9 mouse cellular contexts compared by ENCODE assay signal in the genomic region with DNA sequence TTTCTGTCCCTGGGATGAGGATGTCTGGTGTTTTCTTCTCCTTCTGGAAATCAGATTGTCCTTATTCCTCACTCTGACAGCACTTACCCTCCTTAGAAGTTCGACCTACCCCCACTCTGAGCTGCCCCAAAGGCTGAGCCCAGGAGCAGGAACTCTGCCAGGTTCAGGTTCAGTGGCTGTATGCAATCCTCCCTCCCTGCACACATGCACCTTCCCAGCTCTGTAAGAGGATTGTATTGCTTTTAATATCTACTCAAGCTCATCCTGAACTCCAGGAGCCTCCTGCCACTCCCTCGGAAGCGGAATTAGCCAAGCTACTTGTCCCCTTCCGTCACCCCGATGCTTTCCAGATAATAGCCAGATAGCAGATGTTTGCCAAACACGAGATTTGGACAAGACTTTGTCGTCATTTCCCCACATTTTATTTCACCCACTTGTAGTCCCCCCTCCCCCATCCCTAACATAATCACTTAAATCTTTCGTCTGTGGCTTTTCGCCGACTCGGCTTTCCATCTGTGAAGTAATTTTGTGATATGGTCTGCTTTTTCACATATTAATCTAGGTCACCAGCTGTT. TPM values are rescaled to one million over a fixed set of nuclear protein-coding genes. Genes with fewer than 3 reads are reported as not detected.
A peak's percentile ranks its signal among the peaks of the same experiment; 100 is the strongest.
DNase-seq lines count a peak whose midpoint lies in the region; ATAC-seq and TF ChIP-seq lines count a peak whose summit lies in the region.
"Had no signal": no experiment of that assay in that cellular context is flagged by ENCODE, and none has a peak within 500 bp of the region (broad histone marks: within the 10 kb centered on the region; RNA-seq: fewer than 3 reads in every experiment).

No protein-coding gene starts in this region.

- H3K36me3 ChIP-seq in hindbrain, embryonic 13.5 days: no peaks in the 10 kb centered on the region
- H3K36me3 ChIP-seq in midbrain, embryonic 11.5 days (ENCODE audit: control insufficient read depth, insufficient read depth, low read length): no peaks in the 10 kb centered on the region

- no peak overlapping the region for H3K27ac ChIP-seq in gastrocnemius, adult 2 months
- peak overlapping the region; percentile 95 for H3K27ac ChIP-seq in hindbrain, embryonic 13.5 days
- H3K27ac ChIP-seq in midbrain, embryonic 11.5 days (ENCODE audit: low read depth, low read length): no peak overlapping the region

- intact Hi-C loops in gastrocnemius, adult 2 months (cut with DNase I): no loop called here

- peak overlapping the region; percentile 29 for H3K4me3 ChIP-seq in gastrocnemius, adult 2 months
- peak overlapping the region; percentile 86 for H3K4me3 ChIP-seq in hindbrain, embryonic 13.5 days
- no peak overlapping the region for H3K4me3 ChIP-seq in midbrain, embryonic 11.5 days (ENCODE audit: low read depth, low read length)

- peak overlapping the region; percentile 74 for H3K4me2 ChIP-seq in hindbrain, embryonic 13.5 days
- peak overlapping the region; percentile 68; the same call in 1 of the 2 replicates for H3K4me2 ChIP-seq in midbrain, embryonic 11.5 days

- DNase-seq in gastrocnemius, adult 2 months: no peak
- no peak for DNase-seq in gastrocnemius, adult 18-20 months (ENCODE audit: low spot score)
- peak; percentile 68 for DNase-seq in cerebellum, adult 11-12 months
- DNase-seq in midbrain, embryonic 11.5 days (ENCODE audit: low spot score, missing footprints): peak; percentile 86
- DNase-seq in spleen, postnatal 14 days (ENCODE audit: low spot score in 2 of 2): no peak
- DNase-seq in right cerebral cortex, postnatal 14 days: no peak

- peaks cover 23% of the 10 kb centered on the region for H3K4me1 ChIP-seq in hindbrain, embryonic 13.5 days (replicated peaks)
- H3K4me1 ChIP-seq in midbrain, embryonic 11.5 days (ENCODE audit: control insufficient read depth, insufficient read depth, low read length): peaks cover 4% of the 10 kb centered on the region; the same call in 1 of the 2 replicates

- 63% methylated on average over 11 of the region's 11 CpGs for WGBS in hindbrain, embryonic 13.5 days
- WGBS in midbrain, embryonic 11.5 days: 66% methylated on average over 11 of the region's 11 CpGs

- no peak for TF ChIP-seq CTCF in gastrocnemius, adult 2 months (IDR thresholded peaks at IDR 0.05)

- no peaks in the 10 kb centered on the region for H3K27me3 ChIP-seq in hindbrain, embryonic 13.5 days
- peaks cover 5% of the 10 kb centered on the region for H3K27me3 ChIP-seq in midbrain, embryonic 11.5 days (ENCODE audit: control insufficient read depth, insufficient read depth, low read length)

- no peak for ATAC-seq in hindbrain, embryonic 13.5 days (ENCODE audit: low FRiP score)
- ATAC-seq in midbrain, embryonic 11.5 days (ENCODE audit: low FRiP score): no peak
- ATAC-seq in erythroblast, adult 5-6 weeks (replicated peaks; ENCODE audit: low FRiP score, poor library complexity, severe bottlenecking): no peak

- peak overlapping the region; percentile 90 for H3K9ac ChIP-seq in hindbrain, embryonic 13.5 days
- H3K9ac ChIP-seq in midbrain, embryonic 11.5 days (ENCODE audit: low read length): no peak overlapping the region

- H3K9me3 ChIP-seq in hindbrain, embryonic 13.5 days: no peaks in the 10 kb centered on the region
- H3K9me3 ChIP-seq in midbrain, embryonic 11.5 days (ENCODE audit: control insufficient read depth, low read length): no peaks in the 10 kb centered on the region

RNA-seq across cellular contexts. Expression of a gene that starts 1.7 kb away (rescaled TPM):
- total RNA-seq in gastrocnemius, adult 2 months (2021): under 1 TPM; 0.33 to 0.73 TPM
- total RNA-seq in gastrocnemius, adult 18-20 months (2021): 1 to 10 TPM in 1 of 2 experiments, under 1 TPM in 1; 0.30 to 1.5 TPM
- 42.8 and 45.9 TPM in 2 replicates for polyA plus RNA-seq in hindbrain, embryonic 13.5 days (2015; fragmentation: Nextera tagmentation; extraction: Ambion mirVana)
- polyA plus RNA-seq in midbrain, embryonic 11.5 days (2014; fragmentation: Nextera tagmentation; extraction: Ambion mirVana): 11.6 and 12.9 TPM in 2 replicates
- total RNA-seq in erythroblast, adult 5-6 weeks (2015; ENCODE audit: low replicate concordance): not detected in 2 replicates
- total RNA-seq in erythroblast, adult 5-6 weeks (2017; ENCODE audit: low replicate concordance): not detected in 2 replicates
- polyA plus RNA-seq: C2C12 had no signal

Comparison
In these comparisons a context has a peak if more than half of its experiments do, and no peak if none do; other contexts are left out.
1. DNase-seq: peak in cerebellum, adult 11-12 months (single experiment) and midbrain, embryonic 11.5 days (single experiment); none in gastrocnemius, adult 2 months (single experiment), gastrocnemius, adult 18-20 months (single experiment), spleen, postnatal 14 days (0 of 2) and right cerebral cortex, postnatal 14 days (single experiment).